Mouse (Mus musculus) kidney, embryonic 16.5 days (tissue): ENCODE measurements at regions not wholly inside any gene's neighbourhood (a gene's known extent, or its start where the extent isn't known, plus 50 kb on each side); places are given as distances from the start of the nearest gene placed in this dataset.
A peak's percentile ranks its signal among the peaks of the same experiment; 100 is the strongest.
"Not testable (repeated sequence)": the region's sequence is repeated elsewhere in the genome, so short reads cannot be mapped to it uniquely, and the experiment has no call there.

Experiments used
- ATAC-seq: fragments of 200-750 bp; cut with Nextera tagmentation; 2 replicates; pipeline ENCODE4 v1.8.0; 2017; ENCODE audit warnings: moderate TSS enrichment; ENCODE audit not compliant: low FRiP score, low TSS enrichment
- H3K27ac ChIP-seq: fragments of 300-500 bp; sonication (generic); 2 replicates; pipeline ENCODE4 v1.5.1; 2014; ENCODE audit warnings: low read length
- H3K27me3 ChIP-seq: fragments of 300-500 bp; sonication (generic); 2 replicates; pipeline ENCODE4 v1.6.1; 2014; ENCODE audit warnings: low read length, control low read depth, mixed read lengths; ENCODE audit not compliant: insufficient read depth
- H3K36me3 ChIP-seq: fragments of 300-500 bp; sonication (generic); 2 replicates; pipeline ENCODE4 v1.6.1; 2014; ENCODE audit warnings: low read length, control low read depth, mixed read lengths; ENCODE audit not compliant: insufficient read depth
- H3K4me1 ChIP-seq: fragments of 300-500 bp; sonication (generic); 2 replicates; pipeline ENCODE4 v1.6.1; 2014; ENCODE audit warnings: low read length, control low read depth, mixed read lengths; ENCODE audit not compliant: insufficient read depth
- H3K4me2 ChIP-seq: fragments of 300-500 bp; sonication (generic); replicated peaks from 2 replicates; pipeline ENCODE4 v1.6.1; 2014; ENCODE audit warnings: low read depth, low read length
- H3K4me3 ChIP-seq: fragments of 300-500 bp; sonication (generic); 2 replicates; pipeline ENCODE4 v1.5.1; 2014; ENCODE audit warnings: mild to moderate bottlenecking, low read length
- H3K9ac ChIP-seq: fragments of 300-500 bp; sonication (generic); replicated peaks from 2 replicates; pipeline ENCODE4 v1.6.1; 2014; ENCODE audit warnings: low read length
- H3K9me3 ChIP-seq: fragments of 300-500 bp; sonication (generic); 2 replicates; pipeline ENCODE4 v1.6.1; 2016; ENCODE audit warnings: low read length, control low read depth
- WGBS: fragments of 180-500 bp; shearing (Covaris S2); extraction: QIAGEN DNeasy Blood & Tissue Kit; methylation state at CpG from one replicate; pipeline ENCODE4 v1.1.7; 2014; 5-methylcytosine and 5-hydroxymethylcytosine counted together

GRCm38 (mm10) chr11:27105920-27106319 lies 512.1 kb upstream of the Vrk2 start:
- 33% methylated on average over 5 of the region's 5 CpGs for WGBS
- ATAC-seq: no peak

GRCm38 (mm10) chr11:27102906-27103305 lies 509.1 kb upstream of the Vrk2 start:
- no peaks in the 10 kb centered on the region for H3K36me3 ChIP-seq
- H3K4me3 ChIP-seq: no peak overlapping the region
- H3K27ac ChIP-seq: no peak overlapping the region
- no peak overlapping the region for H3K9ac ChIP-seq
- no peak overlapping the region for H3K4me2 ChIP-seq
- no peaks in the 10 kb centered on the region for H3K27me3 ChIP-seq
- ATAC-seq: no peak
- no peaks in the 10 kb centered on the region for H3K4me1 ChIP-seq
- no peaks in the 10 kb centered on the region for H3K9me3 ChIP-seq

More at GRCm38 (mm10) chr11:27105920-27106319, 512.1 kb upstream of the Vrk2 start:
- H3K27ac ChIP-seq: no peak overlapping the region
- H3K4me1 ChIP-seq: no peaks in the 10 kb centered on the region
- H3K4me3 ChIP-seq: no peak overlapping the region
- H3K4me2 ChIP-seq: no peak overlapping the region
- no peaks in the 10 kb centered on the region for H3K9me3 ChIP-seq
- H3K36me3 ChIP-seq: no peaks in the 10 kb centered on the region
- no peak overlapping the region for H3K9ac ChIP-seq
- H3K27me3 ChIP-seq: no peaks in the 10 kb centered on the region

- no peak overlapping the region for H3K4me2 ChIP-seq
- no peak overlapping the region for H3K4me3 ChIP-seq
- no peaks in the 10 kb centered on the region for H3K4me1 ChIP-seq
- no peaks in the 10 kb centered on the region for H3K9me3 ChIP-seq
- ATAC-seq: no peak
- H3K9ac ChIP-seq: no peak overlapping the region
- no peaks in the 10 kb centered on the region for H3K36me3 ChIP-seq
- H3K27ac ChIP-seq: no peak overlapping the region
- 86% methylated on average over 2 of the region's 2 CpGs for WGBS
- no peaks in the 10 kb centered on the region for H3K27me3 ChIP-seq
These were observed 508.2 kb upstream of the Vrk2 start for GRCm38 (mm10) chr11:27102045-27102444.

- H3K4me1 ChIP-seq: no peaks in the 10 kb centered on the region
- no peak overlapping the region for H3K27ac ChIP-seq
- no peaks in the 10 kb centered on the region for H3K9me3 ChIP-seq
- H3K27me3 ChIP-seq: no peaks in the 10 kb centered on the region
- ATAC-seq: no peak
- no peak overlapping the region for H3K4me2 ChIP-seq
- no peaks in the 10 kb centered on the region for H3K36me3 ChIP-seq
- no peak overlapping the region for H3K9ac ChIP-seq
- H3K4me3 ChIP-seq: no peak overlapping the region
These were observed 502.8 kb upstream of the Vrk2 start for GRCm38 (mm10) chr11:27096615-27097014.

- H3K27me3 ChIP-seq, H3K4me3 ChIP-seq, ATAC-seq: not testable (repeated sequence)
These were observed 501.7 kb upstream of the Vrk2 start for GRCm38 (mm10) chr11:27095460-27095859.

GRCm38 (mm10) chr11:27086516-27086915 lies 492.7 kb upstream of the Vrk2 start:
- 0 out of 2 replicates have a peak, but pooled peaks have one; percentile 54 for ATAC-seq
- Histone ChIP-seq H3K9ac (no peak overlapping the region), H3K9me3 (no peaks in the 10 kb centered on the region), H3K4me2 (no peak overlapping the region), H3K4me1 (no peaks in the 10 kb centered on the region), H3K27ac (no peak overlapping the region), H3K4me3 (no peak overlapping the region), H3K27me3 (no peaks in the 10 kb centered on the region), H3K36me3 (no peaks in the 10 kb centered on the region)
- WGBS: 82% methylated on average over 1 of the region's 1 CpGs

More at GRCm38 (mm10) chr11:27095460-27095859, 501.7 kb upstream of the Vrk2 start:
- not testable (repeated sequence) for H3K4me2 ChIP-seq, H3K4me1 ChIP-seq, H3K9me3 ChIP-seq, H3K36me3 ChIP-seq, H3K9ac ChIP-seq, H3K27ac ChIP-seq

GRCm38 (mm10) chr11:27081188-27081587 lies 487.4 kb upstream of the Vrk2 start:
- Histone ChIP-seq H3K9me3 (no peaks in the 10 kb centered on the region), H3K27ac (no peak overlapping the region), H3K4me1 (no peaks in the 10 kb centered on the region), H3K36me3 (no peaks in the 10 kb centered on the region), H3K27me3 (no peaks in the 10 kb centered on the region), H3K4me3 (no peak overlapping the region), H3K4me2 (no peak overlapping the region), H3K9ac (no peak overlapping the region)
- ATAC-seq: no peak

GRCm38 (mm10) chr11:27070381-27070780 lies 476.6 kb upstream of the Vrk2 start:
- no peak overlapping the region for H3K9ac ChIP-seq
- H3K9me3 ChIP-seq: no peaks in the 10 kb centered on the region
- no peak for ATAC-seq
- no peak overlapping the region for H3K27ac ChIP-seq
- no peaks in the 10 kb centered on the region for H3K27me3 ChIP-seq
- no peak overlapping the region for H3K4me3 ChIP-seq
- H3K4me1 ChIP-seq: no peaks in the 10 kb centered on the region
- H3K4me2 ChIP-seq: no peak overlapping the region
- H3K36me3 ChIP-seq: no peaks in the 10 kb centered on the region

GRCm38 (mm10) chr11:27027243-27027852 lies 433.5 kb upstream of the Vrk2 start:
- Histone ChIP-seq H3K27ac (no peak overlapping the region), H3K9me3 (no peaks in the 10 kb centered on the region), H3K4me1 (no peaks in the 10 kb centered on the region), H3K36me3 (no peaks in the 10 kb centered on the region), H3K4me2 (no peak overlapping the region), H3K9ac (no peak overlapping the region), H3K27me3 (no peaks in the 10 kb centered on the region), H3K4me3 (no peak overlapping the region)
- WGBS: 89% methylated on average over 1 of the region's 1 CpGs
- ATAC-seq: no peak

- 90% methylated on average over 2 of the region's 2 CpGs for WGBS
- Histone ChIP-seq H3K9ac (no peak overlapping the region), H3K36me3 (no peaks in the 10 kb centered on the region), H3K27ac (no peak overlapping the region), H3K4me3 (no peak overlapping the region), H3K9me3 (no peaks in the 10 kb centered on the region), H3K27me3 (no peaks in the 10 kb centered on the region), H3K4me1 (no peaks in the 10 kb centered on the region), H3K4me2 (no peak overlapping the region)
- no peak for ATAC-seq
These were observed 431.7 kb upstream of the Vrk2 start for GRCm38 (mm10) chr11:27025500-27025899.
